Mouse (Mus musculus) cerebellum, adult 18-20 months (tissue): Measurements from ENCODE around the gene Rin1.
A peak's percentile ranks its signal among the peaks of the same experiment; 100 is the strongest.

Source experiments
- DNase-seq, 2 experiments: peaks; one replicate each; pipeline ENCODE4 v3.0.0; 2021

The Rin1 gene

GRCm38 (mm10) chr19:5097521-5098362 lies 47.5 kb downstream of the Rin1 start:
- peak in 1 of 2 experiments; percentile 16 for DNase-seq

GRCm38 (mm10) chr19:5098363-5099143 lies 48.3 kb downstream of the Rin1 start, which contains the start of gene Cnih2:
Gene Cnih2, minus strand, starts transcription at chr19:5098521.
- peak; percentile 76 to 85 for DNase-seq

- no peak for DNase-seq
Observed at GRCm38 (mm10) chr19:5106074-5106473, 55.8 kb downstream of the Rin1 start.
